Mouse (Mus musculus): ENCODE measurements around the gene Noto. TPM values are rescaled to one million over a fixed set of nuclear protein-coding genes. Genes with fewer than 3 reads are reported as not detected.

Gene Noto
- total RNA-seq, 2 experiments from 2014 or later = not detected

GRCm38 (mm10) chr6:85465381-85465780 is 41.7 kb downstream of the Noto start:
- DNase-seq (ENCODE audit: low spot score) = no peak
- intact Hi-C loops (cut with DNase I) = no loop called here

DNA sequence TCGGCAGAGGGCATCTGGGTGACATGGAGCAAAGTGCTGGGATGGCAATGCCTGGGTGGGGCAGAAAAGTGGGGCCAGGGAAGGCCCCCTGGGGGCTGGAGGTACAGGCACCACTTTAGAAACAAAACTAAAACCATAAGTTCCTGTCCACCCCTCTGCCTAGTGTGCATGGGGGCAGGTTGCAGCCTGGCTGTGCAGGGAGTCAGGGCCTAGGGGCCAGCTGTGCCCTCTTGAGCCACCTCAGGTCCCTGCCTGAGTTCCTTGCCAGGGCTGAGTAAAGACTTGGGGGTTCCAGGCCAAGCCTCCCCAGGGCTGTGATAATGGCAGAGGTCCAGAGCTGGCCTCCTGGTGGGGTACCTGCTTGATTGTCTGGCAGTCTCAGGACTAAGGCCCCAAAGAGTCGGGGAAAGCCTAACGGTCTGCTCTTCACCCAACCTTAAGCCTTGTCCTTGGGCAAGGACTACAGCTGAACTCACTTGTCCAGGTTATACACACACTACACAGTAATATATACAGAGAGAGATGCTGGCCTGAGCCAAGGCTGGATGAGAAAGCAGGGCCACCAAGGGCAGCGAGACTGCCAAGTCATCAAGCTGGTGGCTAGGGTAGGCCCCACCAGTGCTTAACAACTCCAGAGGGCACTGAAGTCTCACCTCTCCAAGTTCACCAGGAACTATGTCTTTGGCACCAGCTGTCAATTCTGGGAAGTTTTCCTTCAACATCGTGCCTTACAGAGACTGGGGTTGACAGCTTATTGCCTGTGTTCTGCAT is 46.2 kb downstream of the Noto start:
- intact Hi-C loops (cut with DNase I) = no loop called here
- DNase-seq (ENCODE audit: low spot score) = no peak

- intact Hi-C loops (cut with DNase I) = no loop called here
Measured at GRCm38 (mm10) chr6:85471962-85472361, 48.3 kb downstream of the Noto start.

DNA sequence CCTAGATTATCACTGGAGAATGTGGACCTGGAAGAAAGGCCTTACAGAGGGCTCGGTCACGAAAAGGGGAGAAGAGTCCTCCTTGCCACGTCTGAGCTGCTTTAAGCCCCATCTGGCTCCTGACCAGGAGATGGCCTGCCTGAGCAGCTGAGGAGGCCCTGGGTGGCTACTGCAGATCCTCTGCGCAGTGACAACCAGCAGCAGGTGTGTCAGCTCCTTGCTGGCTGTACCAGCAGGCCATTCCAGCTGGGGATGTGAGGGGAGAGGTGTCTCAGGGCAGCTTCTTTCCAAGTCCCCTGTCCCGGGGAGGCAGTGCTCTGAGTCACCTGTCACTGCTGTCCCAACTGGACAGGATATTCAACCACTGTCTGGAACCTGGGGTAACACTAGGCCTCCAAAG is 48.9 kb downstream of the Noto start:
- no peak for DNase-seq (ENCODE audit: low spot score)
- intact Hi-C loops (cut with DNase I) = no loop called here

More at GRCm38 (mm10) chr6:85471962-85472361, 48.3 kb downstream of the Noto start:
- no peak for DNase-seq (ENCODE audit: low spot score)

GRCm38 (mm10) chr6:85475581-85475980 is 51.9 kb downstream of the Noto start:
- DNase-seq (ENCODE audit: low spot score) = no peak
- intact Hi-C loops (cut with DNase I) = no loop called here

DNA sequence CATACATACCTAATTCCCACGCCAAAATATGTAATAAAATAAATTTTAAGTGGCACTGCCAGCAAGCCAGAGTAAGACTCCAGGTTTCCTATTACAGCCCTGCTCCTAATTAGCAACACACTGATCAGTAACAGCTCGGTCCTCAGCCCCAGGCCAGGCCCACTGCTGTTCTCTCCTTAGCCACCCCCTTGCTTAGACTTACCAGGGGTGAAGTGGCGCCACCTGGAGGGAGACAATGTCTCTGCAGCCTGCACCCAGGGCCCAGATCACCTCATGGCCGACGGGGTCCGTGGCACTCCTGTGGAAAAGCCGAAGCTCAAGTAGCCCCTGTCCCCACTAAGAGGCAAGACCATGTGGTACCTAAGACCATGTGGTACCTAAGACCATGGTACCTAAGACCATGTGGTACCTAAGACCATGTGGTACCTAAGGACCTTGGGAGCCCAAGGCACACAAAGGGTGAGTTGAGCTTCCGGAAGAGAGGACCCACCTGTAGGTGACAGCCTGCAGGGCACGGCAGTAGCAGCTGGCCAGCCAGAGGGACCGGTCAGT is 53.8 kb downstream of the Noto start:
- intact Hi-C loops (cut with DNase I) = no loop called here
- DNase-seq (ENCODE audit: low spot score) = no peak

- no peak for DNase-seq (ENCODE audit: low spot score)
- intact Hi-C loops (cut with DNase I) = no loop called here
Measured at GRCm38 (mm10) chr6:85478416-85478815, 54.7 kb downstream of the Noto start.

Other genes with a start within 250 kb of the Noto start
- not detected for gene Emx1, start 236.4 kb upstream of the Noto start, total RNA-seq (2021)
- gene Sfxn5, start 90.5 kb upstream of the Noto start, total RNA-seq (2021) = 1 to 10 TPM; 4.6 to 4.8 TPM
- 10 to 100 TPM; 59.9 to 68.6 TPM for gene Rab11fip5, start 49.3 kb upstream of the Noto start, total RNA-seq (2021)
- 1 to 10 TPM; 6.5 to 8.7 TPM for gene Smyd5, start 8.1 kb downstream of the Noto start, total RNA-seq (2021)
- gene Cct7, start 27.6 kb downstream of the Noto start, total RNA-seq (2021) = 100 to 1,000 TPM; 133 to 151 TPM
- gene Pradc1, start 28.1 kb downstream of the Noto start, total RNA-seq (2021) = 10 to 100 TPM; 10.2 to 13.8 TPM
- gene Fbxo41, start 79.1 kb downstream of the Noto start, total RNA-seq (2021) = not detected
- not detected for gene Egr4, start 89.7 kb downstream of the Noto start, total RNA-seq (2021)
- gene Alms1, start 163.6 kb downstream of the Noto start, total RNA-seq (2021) = 1 to 10 TPM; 2.1 to 2.2 TPM